Mouse (Mus musculus): ENCODE measurements around the gene Unc5c. TPM values are rescaled to one million over a fixed set of nuclear protein-coding genes. Genes with fewer than 3 reads are reported as not detected.

Unc5c gene
- total and polyA plus RNA-seq, 3 experiments, result not detected

DNA sequence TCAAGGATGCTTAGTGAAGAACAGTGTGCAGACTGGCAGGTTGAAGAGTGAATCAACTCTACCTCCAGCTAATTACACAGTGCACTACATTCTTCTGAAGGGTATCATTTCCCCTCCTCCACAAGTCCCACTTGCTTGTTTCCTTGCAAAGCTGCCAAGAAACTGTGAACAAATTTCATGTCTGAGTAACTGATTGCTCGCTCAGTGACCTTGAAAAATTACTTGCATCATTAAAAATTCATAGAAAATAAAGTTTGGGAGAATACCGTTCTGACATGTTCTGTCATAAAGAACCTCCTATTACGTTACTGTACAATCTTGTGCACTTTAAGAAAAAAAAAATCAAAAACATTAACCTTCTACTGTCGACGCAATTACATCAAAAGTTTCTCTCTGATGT is 92.1 kb downstream of the Unc5c start:
- Histone ChIP-seq H3K4me1 (ENCODE audit: control insufficient read depth in 1 of 2, insufficient read depth in 2 of 2, low read length in 2 of 2) (no peaks in the 10 kb centered on the region), H3K27ac (ENCODE audit: control insufficient read depth, low read depth, low read length) (no peak overlapping the region), H3K4me3 (ENCODE audit: control insufficient read depth in 1 of 2, insufficient read depth in 1 of 2, low read depth in 2 of 2, low read length in 2 of 2) (no peak overlapping the region), H3K27me3 (ENCODE audit: control insufficient read depth in 1 of 2, insufficient read depth in 2 of 2, low read length in 2 of 2) (no peaks in the 10 kb centered on the region), H3K79me2 (ENCODE audit: control insufficient read depth, insufficient read depth, low read length, poor library complexity) (no peaks in the 10 kb centered on the region), H3K36me3 (ENCODE audit: control insufficient read depth in 1 of 2, insufficient read depth in 2 of 2, low read length in 2 of 2) (no peaks in the 10 kb centered on the region), H3K9ac (ENCODE audit: control insufficient read depth, low read depth, low read length, poor library complexity, severe bottlenecking) (no peak overlapping the region), H3K9me3 (replicated peaks; ENCODE audit: insufficient read depth, low read length) (no peaks in the 10 kb centered on the region)
- no peak for DNase-seq (ENCODE audit: low read depth, low spot score)
- TF ChIP-seq CHD2 (IDR thresholded peaks at IDR 0.05; ENCODE audit: low read length) (no peak), KAT2A (conservative IDR thresholded peaks at IDR 0.05; ENCODE audit: low read depth, low read length) (no peak), ETS1 (IDR thresholded peaks at IDR 0.05; ENCODE audit: low read depth, low read length) (no peak), EP300 (IDR thresholded peaks at IDR 0.05; ENCODE audit: low read depth in 1 of 2, low read length in 2 of 2) (no peak), NELFE (IDR thresholded peaks at IDR 0.05; ENCODE audit: low read depth, low read length) (no peak), MXI1 (IDR thresholded peaks at IDR 0.05; ENCODE audit: low read depth, low read length) (no peak), RAD21 (IDR thresholded peaks at IDR 0.05; ENCODE audit: low read depth, low read length) (no peak)

DNA sequence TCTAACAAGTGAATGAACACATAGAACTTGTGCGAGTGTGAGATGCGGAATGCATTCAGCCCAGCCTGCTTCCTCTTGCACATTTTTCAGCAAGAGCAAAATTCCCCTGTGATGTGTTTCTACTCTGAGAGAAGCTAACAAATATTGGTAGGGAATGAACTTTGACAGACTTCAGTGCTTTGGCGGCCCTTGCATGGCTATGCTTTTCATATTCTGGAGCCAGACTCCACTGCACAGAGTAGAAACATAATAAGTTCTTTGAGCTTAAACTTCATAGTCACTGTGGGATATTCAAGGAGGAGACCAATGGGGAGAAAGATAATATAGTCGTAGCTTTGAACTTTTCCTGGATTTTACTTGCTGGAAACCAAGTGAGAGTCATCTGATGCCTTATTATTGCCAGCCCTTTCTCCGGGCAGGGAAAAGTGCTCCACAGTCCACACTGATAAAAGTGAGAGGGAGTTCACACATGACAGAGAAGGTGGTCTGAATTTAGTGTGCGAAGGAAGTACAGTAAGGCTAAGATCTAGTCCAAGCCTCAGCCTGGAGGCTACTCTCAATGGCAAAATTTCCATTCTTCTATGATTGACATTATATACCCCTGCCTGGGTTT is 110.2 kb downstream of the Unc5c start:
- no peaks in the 10 kb centered on the region for H3K27me3 ChIP-seq (ENCODE audit: control insufficient read depth in 1 of 2, insufficient read depth in 2 of 2, low read length in 2 of 2)
- TF ChIP-seq MAX (IDR thresholded peaks at IDR 0.05; ENCODE audit: low read length) (no peak), MYB (IDR thresholded peaks at IDR 0.05; ENCODE audit: low read depth, low read length) (no peak), MAFK (IDR thresholded peaks at IDR 0.05; ENCODE audit: borderline replicate concordance, low read depth, low read length) (no peak), ZKSCAN1 (IDR thresholded peaks at IDR 0.05; ENCODE audit: low read depth, low read length) (no peak), ZMIZ1 (IDR thresholded peaks at IDR 0.05; ENCODE audit: low read depth, low read length) (no peak), NRF1 (IDR thresholded peaks at IDR 0.05; ENCODE audit: insufficient read depth, low read depth, low read length, poor library complexity, severe bottlenecking) (no peak), SIN3A (IDR thresholded peaks at IDR 0.05; ENCODE audit: low read length) (no peak), BHLHE40 (IDR thresholded peaks at IDR 0.05; ENCODE audit: borderline replicate concordance, low read depth, low read length) (no peak), POLR2AphosphoS2 (IDR thresholded peaks at IDR 0.05; ENCODE audit: low read length) (no peak), HCFC1 (IDR thresholded peaks at IDR 0.05; ENCODE audit: low read depth, low read length) (no peak), SMC3 (IDR thresholded peaks at IDR 0.05; ENCODE audit: low read depth, low read length) (no peak), MAZ (IDR thresholded peaks at IDR 0.05; ENCODE audit: low read depth, low read length) (no peak), E2F4 (IDR thresholded peaks at IDR 0.05; ENCODE audit: borderline replicate concordance, low read depth, low read length) (no peak), TCF12 (IDR thresholded peaks at IDR 0.05; ENCODE audit: low read depth, low read length) (no peak), ZC3H11A (IDR thresholded peaks at IDR 0.05; ENCODE audit: low read depth, low read length) (no peak), TBP (IDR thresholded peaks at IDR 0.05; ENCODE audit: low read depth, low read length) (no peak), RCOR1 (IDR thresholded peaks at IDR 0.05; ENCODE audit: low read depth, low read length) (no peak), UBTF (IDR thresholded peaks at IDR 0.05; ENCODE audit: borderline replicate concordance, insufficient read depth, low read depth, low read length) (no peak), ETS1 (IDR thresholded peaks at IDR 0.05; ENCODE audit: low read depth, low read length) (no peak), ZNF384 (IDR thresholded peaks at IDR 0.05; ENCODE audit: low read depth, low read length) (no peak)
- no peaks in the 10 kb centered on the region for H3K36me3 ChIP-seq (ENCODE audit: control insufficient read depth in 1 of 2, insufficient read depth in 2 of 2, low read length in 2 of 2)
- H3K4me3 ChIP-seq (ENCODE audit: control insufficient read depth in 1 of 2, insufficient read depth in 1 of 2, low read depth in 2 of 2, low read length in 2 of 2), result no peak overlapping the region
- H3K9ac ChIP-seq (ENCODE audit: control insufficient read depth, low read depth, low read length, poor library complexity, severe bottlenecking), result no peak overlapping the region
- no peak for DNase-seq (ENCODE audit: low read depth, low spot score)
- H3K27ac ChIP-seq (ENCODE audit: control insufficient read depth, low read depth, low read length), result no peak overlapping the region
- H3K79me2 ChIP-seq (ENCODE audit: control insufficient read depth, insufficient read depth, low read length, poor library complexity), result no peaks in the 10 kb centered on the region
- H3K9me3 ChIP-seq (replicated peaks; ENCODE audit: insufficient read depth, low read length), result no peaks in the 10 kb centered on the region
- H3K4me1 ChIP-seq (ENCODE audit: control insufficient read depth in 1 of 2, insufficient read depth in 2 of 2, low read length in 2 of 2), result no peaks in the 10 kb centered on the region
